Mouse (Mus musculus) embryonic fibroblast, embryonic 13.5 days (primary cell): ENCODE measurements around the gene Tubgcp4.

Source experiments
- CTCF ChIP-seq: IDR thresholded peaks from 2 replicates; pipeline ENCODE4 v1.5.1; 2011; ENCODE audit warnings: mild to moderate bottlenecking, control low read depth, low read length, moderate library complexity, borderline replicate concordance; ENCODE audit not compliant: insufficient read depth
- POLR2A ChIP-seq: IDR thresholded peaks from 2 replicates; pipeline ENCODE4 v1.6.1; 2011; ENCODE audit warnings: low read depth, mild to moderate bottlenecking, control low read depth, low read length, moderate library complexity

DNA sequence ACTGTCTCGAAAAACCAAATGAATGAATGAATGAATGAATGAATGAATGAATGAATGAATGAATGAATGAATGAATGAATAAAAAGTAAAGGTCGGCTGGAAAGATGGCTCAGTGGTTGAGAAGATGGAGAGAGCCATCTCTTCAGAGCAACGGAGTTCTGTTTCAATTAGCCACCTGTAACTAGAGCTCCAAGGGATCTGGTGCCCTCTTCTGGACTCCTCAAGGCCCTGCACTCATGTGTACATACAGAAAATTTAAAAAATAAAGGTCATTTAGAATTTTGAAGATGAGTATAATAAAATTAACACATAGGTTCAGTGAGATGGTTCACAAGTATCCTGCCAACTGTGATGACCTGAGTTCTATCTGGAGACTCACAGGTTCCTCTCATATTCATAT is 17.4 kb upstream of the Tubgcp4 start:
- TF ChIP-seq CTCF (no peak), POLR2A (no peak)
